Mouse (Mus musculus) thymus, postnatal 10 days (tissue): ENCODE measurements around the gene Med29.

ENCODE experiments used
- DNase-seq, 2 experiments: peaks; one replicate each; pipeline ENCODE4 v3.0.0; 2021; ENCODE audit warnings: low spot score in 2 of 2

The Med29 gene

DNA sequence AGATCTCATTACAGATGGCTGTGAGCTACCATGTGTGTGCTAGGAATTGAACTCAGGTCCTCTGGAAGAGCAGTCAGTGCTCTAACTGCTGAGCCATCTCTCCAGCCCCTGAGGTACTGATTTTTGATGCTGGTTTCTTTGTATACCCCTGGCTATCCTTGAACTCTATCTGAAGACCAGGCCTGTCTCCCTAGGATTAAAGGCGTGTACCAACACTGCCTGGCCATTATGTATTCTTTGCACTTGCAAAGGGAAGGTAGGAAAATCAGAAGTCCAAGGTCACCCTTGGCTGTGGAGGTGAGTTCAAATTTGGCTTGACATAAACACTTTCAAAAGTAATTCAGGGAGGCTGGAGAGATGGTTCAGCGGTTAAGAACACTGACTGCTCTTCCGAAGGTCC lies 37.9 kb downstream of the Med29 start:
- no peak for DNase-seq

DNA sequence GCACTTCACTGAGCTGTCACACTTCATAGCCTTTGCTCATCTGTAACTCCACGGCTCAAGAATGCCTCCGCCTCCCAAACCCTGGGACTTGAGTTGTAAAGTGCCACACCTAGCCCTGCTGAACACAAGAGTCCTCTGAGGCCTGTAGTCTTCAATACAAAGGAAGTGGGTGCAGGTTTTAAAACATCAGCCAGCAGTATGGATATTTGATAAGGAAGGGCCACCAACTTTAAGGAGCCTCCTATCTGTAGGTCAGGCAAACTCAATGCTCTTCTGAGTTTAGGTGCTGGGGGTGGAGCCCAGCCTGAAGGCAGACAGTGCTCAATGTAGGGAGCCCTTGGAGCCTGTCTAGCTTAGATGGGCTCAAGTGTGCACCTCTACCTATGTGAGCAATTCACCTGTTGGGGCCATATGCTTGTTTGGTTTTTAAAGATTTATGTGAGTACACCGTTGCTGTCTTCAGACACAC lies 38.4 kb downstream of the Med29 start:
- DNase-seq: no peak

DNA sequence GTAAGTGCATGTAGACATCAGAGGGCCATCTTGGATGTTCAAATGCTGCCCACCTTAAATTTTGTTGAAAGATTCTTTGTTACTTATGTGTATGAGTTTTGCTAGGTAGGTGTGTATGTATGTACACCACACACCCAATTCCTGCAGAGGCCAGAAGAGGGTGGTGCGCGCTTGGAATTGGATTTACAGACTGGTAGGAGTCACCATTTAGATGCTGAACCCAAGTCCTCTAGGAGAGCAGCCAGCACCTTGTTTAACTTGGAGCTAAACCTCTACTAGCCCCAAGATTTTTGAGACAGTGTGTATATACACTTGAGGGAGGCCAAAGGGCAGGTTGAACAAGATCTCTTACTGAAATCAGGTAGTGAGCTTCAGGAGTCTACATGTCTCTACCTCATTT lies 39.2 kb downstream of the Med29 start:
- DNase-seq: no peak

DNA sequence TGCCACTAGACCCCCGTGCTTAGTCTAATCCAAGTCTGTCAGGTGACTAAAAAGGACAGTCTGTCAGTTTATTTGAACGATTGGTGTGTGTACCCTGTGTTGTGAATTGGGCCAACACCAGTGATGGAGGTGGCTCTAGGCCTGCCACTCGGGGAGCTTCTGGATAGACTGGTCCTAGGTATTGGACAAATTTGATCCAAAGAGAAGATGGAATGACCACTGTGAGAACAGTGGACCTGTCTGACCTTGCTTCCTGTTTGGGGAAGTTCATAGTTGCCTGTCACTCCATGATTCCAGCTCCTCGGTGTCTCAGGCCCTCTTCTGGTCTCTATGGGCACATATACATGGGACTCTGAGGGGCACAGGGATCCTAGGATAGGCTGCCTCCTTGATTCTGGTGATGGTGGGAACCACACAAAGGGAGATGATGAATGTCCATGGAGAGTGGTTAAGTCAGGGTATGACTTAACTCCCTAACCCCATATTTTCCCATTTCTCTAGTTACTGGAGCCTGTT lies 40.8 kb downstream of the Med29 start:
- DNase-seq: no peak

DNA sequence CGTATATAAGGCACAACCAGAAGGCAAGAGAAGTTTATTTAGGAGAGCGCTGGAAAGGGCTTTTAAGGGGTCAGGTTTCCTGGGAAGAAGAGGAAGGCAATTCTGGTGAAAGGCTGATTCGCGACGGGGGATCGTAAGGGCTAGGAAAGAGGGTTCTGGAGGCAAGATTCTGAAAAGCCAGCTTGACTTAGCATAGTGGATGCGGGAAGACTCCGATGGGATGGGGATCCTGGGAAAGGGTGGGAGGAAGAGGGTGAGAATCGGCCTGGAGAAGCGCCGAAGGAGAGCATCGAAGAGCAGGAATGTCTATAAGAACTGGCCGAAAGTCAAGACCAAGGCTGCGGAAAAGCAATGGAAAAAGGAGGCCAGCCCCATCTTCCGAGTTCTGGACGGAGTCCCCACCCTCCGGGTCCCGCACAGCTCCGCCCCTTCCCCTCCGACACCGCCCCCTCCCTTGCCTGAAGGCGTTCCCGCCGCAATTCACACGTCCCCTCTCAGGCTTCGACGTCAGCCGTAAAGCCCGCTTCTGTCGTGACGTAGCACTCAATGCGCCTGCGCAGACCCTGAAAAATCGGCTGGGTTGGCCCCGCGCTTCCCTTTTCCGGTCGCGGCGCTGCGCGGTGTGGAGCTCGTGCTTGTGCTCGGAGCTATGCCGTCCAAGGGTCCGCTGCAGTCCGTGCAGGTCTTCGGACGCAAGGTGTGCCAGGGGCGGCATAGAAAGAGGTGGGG lies 42.2 kb downstream of the Med29 start, which contains the start of gene Rps16:
Rps16 (plus strand) TSS at position 498 of the 729 bp plus-strand sequence.
- peak; percentile 98 to 99 for DNase-seq

DNA sequence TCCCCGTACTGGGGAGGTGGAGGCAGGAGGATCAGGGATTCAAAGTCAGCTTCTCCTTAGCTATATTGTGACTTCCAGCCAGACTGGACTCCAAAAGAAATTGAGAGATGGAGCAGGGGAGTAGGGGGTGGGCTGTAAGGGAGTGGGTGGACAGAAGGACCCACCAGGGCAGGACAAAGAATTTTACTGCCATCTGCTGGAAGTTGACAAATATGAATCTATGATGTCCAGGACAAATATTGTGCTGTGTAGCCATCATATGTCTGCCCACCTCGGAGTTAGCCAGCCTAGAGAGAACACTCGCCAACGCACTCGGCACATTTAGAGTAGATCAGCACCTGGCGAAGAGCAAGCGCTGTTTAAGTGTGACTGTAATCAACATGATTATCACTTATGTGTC lies 43.9 kb downstream of the Med29 start:
- no peak for DNase-seq

DNA sequence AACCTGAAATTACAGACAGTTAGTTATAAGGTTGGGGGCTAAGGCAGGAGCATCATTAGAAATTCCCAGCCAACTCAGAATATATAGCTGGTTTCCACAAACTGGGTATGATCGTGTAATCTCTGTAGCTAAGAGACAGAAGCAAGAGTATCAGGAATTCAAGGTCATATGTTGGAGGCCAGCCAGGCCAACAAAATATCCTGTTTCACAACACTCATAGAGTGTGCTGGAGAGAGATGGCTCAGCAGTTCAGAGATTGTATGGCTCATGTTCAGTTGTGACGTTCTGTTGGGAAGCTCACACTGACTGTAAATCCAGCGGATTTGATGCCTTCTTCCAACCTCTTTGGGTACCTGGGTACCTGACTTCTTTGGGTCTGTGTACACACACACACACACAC lies 44.8 kb downstream of the Med29 start:
- DNase-seq: no peak

DNA sequence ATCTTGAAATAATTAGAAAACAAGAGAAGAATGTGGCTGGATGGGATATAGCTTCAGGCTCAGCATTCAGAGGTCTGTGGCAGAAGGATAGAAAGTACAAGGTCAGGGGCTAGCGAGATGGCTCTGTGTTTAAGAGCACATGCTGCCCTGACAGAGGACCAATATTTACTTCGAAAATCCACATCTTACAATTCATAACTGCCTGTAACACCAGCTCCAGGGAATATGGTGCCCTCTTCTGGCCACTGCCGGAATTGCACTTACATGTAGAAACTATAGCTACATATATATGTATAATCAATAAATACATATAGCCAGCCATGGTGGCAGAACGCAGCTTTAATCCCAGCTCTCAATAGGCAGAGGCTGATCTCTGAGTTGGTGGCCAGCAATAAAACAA lies 47.9 kb downstream of the Med29 start:
- DNase-seq: peak; percentile 29 to 67

DNA sequence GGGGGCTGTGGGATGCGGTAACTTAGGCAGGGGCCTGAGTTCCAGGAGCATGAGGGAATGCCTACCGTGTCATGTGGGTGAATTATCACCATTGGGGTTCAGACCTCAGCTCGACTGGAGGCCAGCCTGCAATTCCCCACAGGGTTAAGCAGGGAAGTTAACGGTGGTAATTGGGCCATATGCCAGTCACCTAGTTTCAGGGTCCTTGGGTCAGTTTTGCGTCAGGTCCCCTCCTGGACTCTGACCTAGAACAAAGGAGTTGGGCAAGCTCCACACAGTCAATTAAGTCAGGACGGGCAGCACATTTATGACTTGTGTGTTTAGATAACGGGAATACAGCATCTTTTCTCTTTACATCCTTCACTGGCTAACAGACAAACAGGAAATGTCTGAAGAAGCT lies 51.1 kb downstream of the Med29 start:
- DNase-seq: no peak

DNA sequence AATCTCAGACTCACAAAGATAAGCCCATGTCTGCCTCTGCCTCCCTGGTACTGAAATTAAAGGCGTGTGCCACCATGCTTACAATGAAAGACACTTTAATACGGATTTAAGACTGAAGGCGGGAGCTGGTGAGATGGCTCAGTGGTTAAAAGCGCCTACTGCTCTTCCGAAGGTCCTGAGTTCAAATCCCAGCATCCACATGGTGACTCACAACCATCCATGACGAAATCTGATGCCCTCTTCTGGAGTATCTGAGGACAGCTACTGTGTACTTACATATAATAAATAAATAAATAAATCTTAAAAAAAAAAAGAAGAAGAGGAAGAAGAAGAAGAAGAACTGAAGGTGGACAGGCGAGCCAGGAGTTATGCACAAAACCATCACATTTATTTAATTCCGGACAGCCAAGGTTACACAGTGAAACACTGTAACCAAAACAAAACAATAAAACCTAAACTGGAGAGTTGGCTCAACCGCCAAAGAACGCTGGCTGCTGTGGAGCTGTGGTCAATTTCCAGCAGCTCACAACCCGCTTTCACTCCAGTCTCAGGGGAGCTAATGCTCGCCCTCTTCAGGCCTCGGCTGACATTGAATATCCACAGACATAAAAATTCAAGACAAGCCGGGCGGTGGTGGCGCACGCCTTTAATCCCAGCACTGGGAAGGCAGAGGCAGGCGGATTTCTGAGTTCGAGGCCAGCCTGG lies 53.1 kb downstream of the Med29 start:
- DNase-seq: peak; percentile 38 to 48

DNA sequence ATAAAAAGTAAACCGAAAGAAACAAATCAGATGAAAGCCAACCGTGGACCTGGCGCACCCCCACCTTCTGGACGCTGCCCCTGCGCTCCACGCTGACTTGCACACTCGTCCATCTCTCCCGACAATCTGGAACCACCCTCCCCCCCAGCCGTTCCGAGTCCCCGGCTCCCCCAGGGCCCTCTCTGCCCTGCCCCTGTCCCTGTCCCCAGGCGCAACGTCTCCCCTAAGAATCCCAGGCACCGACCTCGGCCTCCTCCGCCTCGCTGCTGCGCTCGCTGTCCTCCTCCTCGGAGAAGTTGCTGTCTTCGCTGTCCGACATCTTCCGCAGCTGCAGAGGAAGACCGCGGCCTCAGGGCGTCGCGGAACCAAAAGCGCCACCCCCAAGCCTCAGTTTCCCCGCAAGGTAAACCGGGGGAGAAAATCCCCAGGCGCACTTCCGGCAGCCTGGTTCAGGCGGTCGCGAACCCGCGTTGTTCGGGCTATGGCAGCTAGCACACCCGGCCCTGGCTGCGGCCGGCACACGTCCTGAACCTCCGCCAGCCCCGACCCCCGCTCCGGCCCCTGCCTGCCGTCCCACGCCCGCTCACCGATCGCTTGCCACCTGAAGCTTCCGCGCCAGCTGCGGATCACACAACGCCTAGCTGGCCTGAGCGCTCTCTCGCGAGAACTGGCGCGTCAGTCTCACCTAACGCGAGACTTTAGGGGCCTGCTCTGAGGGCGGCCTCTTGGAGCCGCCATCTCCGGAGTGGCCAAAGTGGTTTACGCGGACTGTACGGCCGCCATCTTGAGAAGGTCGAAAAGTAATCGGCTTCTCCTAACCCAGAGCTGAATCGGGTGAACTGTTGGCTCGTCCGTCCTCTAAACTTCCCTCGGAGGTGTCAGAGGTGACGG lies 54.2 kb downstream of the Med29 start, which contains the start of gene Supt5:
Supt5 (minus strand) TSS at position 639 of the 891 bp plus-strand sequence.
- peak; percentile 96 to 97 for DNase-seq
